Mouse (Mus musculus) left cerebral cortex, postnatal 10 days (tissue): ENCODE measurements around the gene Zwilch. TPM values are rescaled to one million over a fixed set of nuclear protein-coding genes. Genes with fewer than 3 reads are reported as not detected.
"Not testable (repeated sequence)": the region's sequence is repeated elsewhere in the genome, so short reads cannot be mapped to it uniquely, and the experiment has no call there.

ENCODE experiments used
- DNase-seq, 2 experiments: peaks; one replicate each; pipeline ENCODE4 v3.0.0; 2021 to 2022; ENCODE audit warnings: low spot score in 2 of 2, mixed read lengths in 1 of 2; ENCODE audit errors: extremely low spot score in 1 of 2
- intact Hi-C: fragments of 180-260 bp; cut with DNase I; formaldehyde crosslinking; loops from one replicate; pipeline ENCODE4 v1.15.1; 2025
- total RNA-seq, 2 experiments: library from RNA; stranded (reverse); gene quantifications; 2 replicates each; pipeline ENCODE4 v1.2.3; 2021

Zwilch gene
- total RNA-seq: 1 to 10 TPM; 5.1 to 7.1 TPM

DNA sequence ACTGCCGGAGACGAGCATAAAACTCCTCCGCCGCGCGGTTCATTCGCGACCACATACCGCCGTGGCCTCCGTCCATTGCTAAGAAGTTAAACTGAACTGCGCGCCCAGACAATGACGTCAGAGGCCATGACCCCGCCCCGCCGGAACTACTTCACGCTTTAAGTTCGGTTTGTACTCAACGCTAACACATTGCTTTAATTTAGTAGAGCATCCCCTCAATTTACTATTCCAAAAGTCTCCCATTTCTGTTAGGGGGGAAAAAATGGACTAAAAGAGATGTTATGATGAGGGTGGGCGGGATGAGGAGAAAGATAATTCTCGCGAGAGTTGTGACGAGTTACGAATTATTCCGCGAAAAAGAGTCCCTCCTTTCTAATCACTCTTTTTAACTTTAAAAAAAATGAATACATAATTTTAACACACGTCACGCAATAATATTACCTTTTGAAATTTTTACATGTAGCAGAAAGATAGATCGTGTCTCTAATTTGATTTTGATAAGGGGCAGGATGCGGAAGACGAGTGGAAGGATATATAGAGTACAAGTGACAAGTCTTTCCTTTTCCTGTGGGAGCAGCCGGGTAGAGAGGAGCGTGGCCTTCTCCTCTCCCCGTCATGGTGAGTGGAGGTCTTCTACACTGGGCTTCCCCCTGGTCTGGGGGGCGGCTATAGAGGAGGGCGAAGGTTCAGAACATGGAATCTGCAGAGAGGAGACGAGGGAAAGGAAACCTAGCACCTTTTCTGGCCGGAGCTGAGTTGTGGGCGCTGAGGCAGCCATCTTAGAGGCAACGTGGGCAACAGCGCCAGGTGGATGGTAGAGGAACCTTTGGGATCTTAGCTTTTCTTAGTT lies at the start of gene Zwilch, which contains the start of gene Rpl4:
Gene Zwilch, minus strand, starts transcription at position 289 of the 850 bp plus-strand sequence.
Gene Rpl4, plus strand, starts transcription at position 560 of the 850 bp plus-strand sequence.
- DNase-seq: peak; percentile 79 to 84
- intact Hi-C loops: no loop called here

- intact Hi-C loops: no loop called here
These were observed 49.2 kb upstream of the Zwilch start for GRCm38 (mm10) chr9:64222098-64222497.

DNA sequence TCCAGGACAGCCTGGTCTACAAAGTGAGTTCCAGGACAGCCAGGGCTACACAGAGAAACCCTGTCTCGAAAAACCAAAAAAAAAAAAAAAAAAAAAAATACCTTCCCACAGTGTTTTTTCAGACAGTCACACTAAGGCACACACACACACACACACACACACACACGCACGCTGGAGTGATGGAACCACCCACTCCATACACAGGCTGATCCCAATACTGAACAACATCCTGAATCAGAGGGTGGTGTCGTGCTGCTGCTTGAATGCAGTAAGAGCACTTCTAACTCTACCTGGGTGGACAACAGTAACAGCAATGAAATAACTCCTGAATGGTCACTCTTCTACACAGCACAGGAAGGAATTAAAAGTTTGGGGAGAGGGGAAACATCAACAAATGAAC lies 48.6 kb upstream of the Zwilch start:
- no peak for DNase-seq
- intact Hi-C loops: no loop called here

More at GRCm38 (mm10) chr9:64222098-64222497, 49.2 kb upstream of the Zwilch start:
- DNase-seq: no peak

DNA sequence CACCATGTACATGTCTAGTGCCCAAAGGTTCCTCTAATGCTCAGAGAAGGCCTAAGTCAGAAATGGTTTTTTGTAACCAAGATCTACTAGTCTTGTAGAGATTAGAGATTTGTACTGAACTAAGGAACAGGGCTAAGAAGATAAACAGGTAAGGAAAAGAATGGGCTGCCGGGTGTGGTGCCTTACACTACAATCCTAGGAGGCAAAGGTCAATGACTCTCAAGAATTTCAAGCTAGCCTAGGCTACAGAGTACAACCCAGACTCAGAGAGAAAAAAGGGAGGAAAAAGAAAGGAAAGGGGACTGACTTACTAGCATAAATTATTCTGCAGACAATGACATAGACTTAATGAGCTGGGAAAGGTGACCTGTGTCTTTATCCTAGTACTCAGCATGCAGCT lies 47.7 kb upstream of the Zwilch start:
- intact Hi-C loops: no loop called here
- no peak for DNase-seq

DNA sequence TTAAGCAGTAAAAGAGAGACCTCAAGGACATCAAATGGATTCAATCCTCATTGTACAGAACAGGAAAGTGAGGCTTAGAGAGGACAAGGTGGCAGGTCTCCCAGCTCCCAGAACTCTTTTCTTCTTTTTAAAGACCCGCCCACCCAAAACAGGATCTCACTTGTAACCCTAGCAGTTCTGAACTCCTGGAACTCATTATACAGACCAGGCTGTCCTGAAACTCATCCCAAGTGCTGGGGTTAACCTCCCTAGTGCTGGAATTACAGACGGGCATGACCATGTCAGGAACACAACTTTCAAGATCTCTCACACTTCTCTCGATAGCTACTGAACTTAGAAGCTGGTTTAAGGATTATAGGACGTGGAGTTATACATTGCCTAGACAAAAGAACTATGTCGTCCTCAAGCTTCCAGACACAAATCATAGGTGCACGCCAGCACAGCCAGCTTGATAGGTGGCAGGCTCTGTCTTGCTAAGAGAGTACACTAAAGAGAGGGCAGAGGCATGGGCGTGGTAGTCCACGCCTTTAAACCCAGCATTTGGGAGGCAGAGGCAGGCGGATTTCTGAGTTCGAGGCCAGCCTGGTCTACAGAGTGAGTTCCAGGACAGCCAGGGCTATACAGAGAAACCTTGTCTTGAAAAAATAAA lies 47.0 kb upstream of the Zwilch start:
- DNase-seq: no peak
- intact Hi-C loops: no loop called here

DNA sequence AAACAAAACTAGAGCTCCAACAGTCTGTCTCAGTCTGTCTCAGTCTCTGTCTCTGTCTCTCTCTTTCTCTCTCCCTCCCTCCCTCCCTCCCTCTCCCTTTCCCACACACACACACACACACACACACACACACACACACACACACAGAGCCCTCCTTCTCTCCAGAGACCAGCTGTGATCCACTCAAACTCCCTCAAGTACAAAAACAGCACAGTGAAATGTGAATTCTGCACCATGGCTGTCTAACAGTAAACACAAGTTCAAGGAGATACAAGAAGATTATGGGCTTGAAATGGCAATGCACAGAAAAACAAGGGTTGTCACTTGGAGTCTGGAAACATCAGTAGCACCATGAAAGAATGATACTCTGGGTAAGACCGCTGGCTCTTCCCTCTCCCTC lies 46.4 kb upstream of the Zwilch start:
- intact Hi-C loops: no loop called here

GRCm38 (mm10) chr9:64217887-64218286 lies 45.0 kb upstream of the Zwilch start:
- DNase-seq: no peak
- intact Hi-C loops: no loop called here

More for the DNA sequence above, 46.4 kb upstream of the Zwilch start:
- DNase-seq: no peak

- intact Hi-C loops: no loop called here
- DNase-seq: no peak
These were observed 43.7 kb upstream of the Zwilch start for GRCm38 (mm10) chr9:64216641-64217040.

DNA sequence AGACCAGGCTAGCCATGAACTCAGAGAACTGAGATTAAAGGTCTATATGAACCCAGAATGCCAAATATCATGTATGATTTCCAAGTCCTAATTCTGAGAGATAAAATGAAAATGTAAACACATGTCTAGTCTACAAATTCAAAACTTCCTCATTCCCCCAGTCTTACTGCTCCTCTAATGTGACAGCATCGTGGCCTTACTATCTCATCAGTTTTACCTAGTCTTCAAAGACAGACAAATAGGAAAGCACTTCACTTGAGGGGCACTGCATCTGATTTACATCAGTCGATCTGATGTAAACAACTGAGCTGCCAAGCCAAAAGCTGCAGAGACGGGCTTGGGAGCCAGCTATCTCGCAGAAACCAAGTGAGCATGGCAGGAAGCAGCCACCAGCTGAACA lies 43.2 kb upstream of the Zwilch start:
- intact Hi-C loops: no loop called here
- no peak for DNase-seq

- no peak for DNase-seq
These were observed 41.5 kb upstream of the Zwilch start for GRCm38 (mm10) chr9:64214452-64214851.

GRCm38 (mm10) chr9:64207509-64208084 lies 34.7 kb upstream of the Zwilch start:
- DNase-seq: no peak
- intact Hi-C loops: no loop called here

More at GRCm38 (mm10) chr9:64214452-64214851, 41.5 kb upstream of the Zwilch start:
- intact Hi-C loops: no loop called here

GRCm38 (mm10) chr9:64202866-64203265 lies 30.0 kb upstream of the Zwilch start:
- no peak for DNase-seq
- intact Hi-C loops: no loop called here

GRCm38 (mm10) chr9:64202331-64202730 lies 29.4 kb upstream of the Zwilch start:
- DNase-seq: no peak
- intact Hi-C loops: no loop called here

- intact Hi-C loops: no loop called here
- DNase-seq: no peak
These were observed 27.0 kb upstream of the Zwilch start for GRCm38 (mm10) chr9:64199897-64200296.

GRCm38 (mm10) chr9:64198763-64199418 lies 26.0 kb upstream of the Zwilch start:
- DNase-seq, intact Hi-C loops: not testable (repeated sequence)

DNA sequence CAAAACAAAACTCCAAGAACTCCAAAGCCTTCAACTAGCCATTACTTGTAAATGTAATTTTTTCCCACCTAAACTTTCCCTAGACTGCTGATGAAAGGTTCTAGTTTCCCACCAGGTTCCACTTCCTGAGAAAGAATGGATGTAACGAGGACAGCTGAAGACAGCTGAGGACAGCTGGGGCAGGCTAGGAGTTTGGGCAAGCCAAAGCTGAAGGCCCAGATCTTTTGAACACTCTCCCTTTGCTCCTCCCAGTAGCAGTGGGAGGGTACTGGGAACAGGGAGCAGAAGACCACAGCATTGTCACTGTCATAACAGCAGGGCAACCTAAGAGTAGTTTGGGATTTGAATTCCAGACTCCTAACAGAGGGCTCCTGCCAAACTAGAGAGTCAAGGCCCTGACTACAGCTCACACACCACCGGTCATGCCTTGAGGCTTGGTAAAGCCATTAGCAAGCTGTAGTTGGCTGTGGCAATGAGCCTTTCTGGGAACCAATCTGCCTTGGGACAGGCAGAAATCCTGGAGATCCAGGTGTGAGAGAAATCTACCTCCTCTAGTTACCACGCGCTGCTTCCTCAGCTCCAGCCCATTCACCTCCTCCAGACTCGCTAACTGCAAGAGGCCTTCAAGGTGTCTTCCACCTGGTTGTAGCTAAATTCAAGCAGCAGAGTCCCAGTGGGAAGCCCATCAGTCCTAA lies 25.3 kb upstream of the Zwilch start:
- no peak for DNase-seq
- intact Hi-C loops: no loop called here

DNA sequence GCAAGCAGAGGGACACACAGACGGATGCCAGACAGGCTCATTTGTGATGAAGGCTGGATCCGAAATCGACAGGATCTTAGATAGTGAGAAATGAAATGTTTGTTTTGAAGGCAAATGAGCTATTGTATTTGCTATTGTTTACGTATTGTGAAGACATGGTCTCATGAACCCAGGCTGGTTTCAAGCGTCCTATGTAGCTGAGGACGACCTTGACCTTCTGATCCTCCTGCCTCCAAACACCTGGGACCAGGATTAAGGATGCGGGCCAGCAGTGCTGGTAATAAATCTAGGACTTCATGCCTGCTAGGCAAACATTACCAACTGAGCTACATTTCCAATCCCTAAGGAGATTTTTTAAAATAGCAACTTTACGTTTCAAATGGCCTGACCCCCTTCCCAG lies 24.6 kb upstream of the Zwilch start:
- no peak for DNase-seq
- intact Hi-C loops: no loop called here

GRCm38 (mm10) chr9:64195554-64195953 lies 22.6 kb upstream of the Zwilch start:
- intact Hi-C loops: no loop called here
- peak; percentile 42 for DNase-seq

DNA sequence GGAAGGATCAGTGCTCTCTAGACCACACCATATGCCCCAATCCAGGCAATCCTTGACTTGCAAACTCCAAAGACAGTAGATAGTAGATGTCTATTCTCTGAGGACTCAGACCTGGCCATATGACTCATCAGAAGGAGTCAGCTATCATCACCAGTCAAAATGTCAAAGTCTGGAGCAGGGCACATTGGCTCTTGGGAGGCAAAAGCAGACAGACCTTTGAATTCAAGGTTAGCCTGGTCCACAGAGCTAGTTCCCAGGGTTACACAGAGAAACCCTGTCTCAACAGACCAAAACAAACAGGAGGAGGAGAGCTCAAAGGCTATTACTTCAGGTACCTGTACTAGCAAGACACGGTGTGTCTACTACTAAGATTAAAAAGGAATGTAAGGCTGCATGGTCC lies 21.0 kb upstream of the Zwilch start:
- intact Hi-C loops: no loop called here
- DNase-seq: no peak
